Mouse (Mus musculus) midbrain, postnatal 0 days (tissue): ENCODE measurements around the gene Ints7. TPM values are rescaled to one million over a fixed set of nuclear protein-coding genes. Genes with fewer than 3 reads are reported as not detected.

Experiments
- ATAC-seq: fragments of 200-750 bp; cut with Nextera tagmentation; 2 replicates; pipeline ENCODE4 v1.8.0; 2017; ENCODE audit warnings: moderate number of reproducible peaks, mild to moderate bottlenecking, moderate TSS enrichment, moderate library complexity; ENCODE audit not compliant: low FRiP score
- DNase-seq: peaks from one replicate; pipeline ENCODE4 v3.0.0-alpha.2; 2015; ENCODE audit warnings: low spot score
- H3K27ac ChIP-seq: fragments of 300-500 bp; sonication (generic); 2 replicates; pipeline ENCODE4 v1.5.1; 2014; ENCODE audit warnings: low read depth, mild to moderate bottlenecking, low read length, mixed read lengths
- H3K27me3 ChIP-seq: fragments of 300-500 bp; sonication (generic); 2 replicates; pipeline ENCODE4 v1.6.1; 2014; ENCODE audit warnings: low read length, control low read depth, mixed read lengths; ENCODE audit not compliant: insufficient read depth
- H3K36me3 ChIP-seq: fragments of 300-500 bp; sonication (generic); 2 replicates; pipeline ENCODE4 v1.6.1; 2014; ENCODE audit warnings: low read length, control low read depth, mixed read lengths; ENCODE audit not compliant: insufficient read depth
- H3K4me1 ChIP-seq: fragments of 300-500 bp; sonication (generic); 2 replicates; pipeline ENCODE4 v1.6.1; 2014; ENCODE audit warnings: mild to moderate bottlenecking, control low read depth, antibody characterized with exemption, low read length, mixed read lengths; ENCODE audit not compliant: insufficient read depth
- H3K4me2 ChIP-seq: fragments of 300-500 bp; sonication (generic); 2 replicates; pipeline ENCODE4 v1.6.1; 2014; ENCODE audit warnings: low read depth, mild to moderate bottlenecking, low read length, mixed read lengths; ENCODE audit not compliant: poor library complexity, severe bottlenecking
- H3K4me3 ChIP-seq: fragments of 300-500 bp; sonication (generic); 2 replicates; pipeline ENCODE4 v1.5.1; 2014; ENCODE audit warnings: low read depth, mild to moderate bottlenecking, low read length, moderate library complexity
- H3K9ac ChIP-seq: fragments of 300-500 bp; sonication (generic); replicated peaks from 2 replicates; pipeline ENCODE4 v1.6.1; 2014; ENCODE audit warnings: mild to moderate bottlenecking, low read length, moderate library complexity, mixed read lengths; ENCODE audit not compliant: poor library complexity, severe bottlenecking
- H3K9me3 ChIP-seq: fragments of 300-500 bp; sonication (generic); 2 replicates; pipeline ENCODE4 v1.6.1; 2016; ENCODE audit warnings: low read length, control low read depth
- CTCF ChIP-seq: IDR thresholded peaks from 2 replicates; pipeline ENCODE4 v1.5.1; 2016; ENCODE audit warnings: antibody characterized with exemption, mild to moderate bottlenecking
- WGBS: fragments of 180-500 bp; shearing (Covaris S2); extraction: QIAGEN DNeasy Blood & Tissue Kit; methylation state at CpG from one replicate; pipeline ENCODE4 v1.1.7; 2014; 5-methylcytosine and 5-hydroxymethylcytosine counted together
- polyA plus RNA-seq: library from polyadenylated mRNA; unstranded; fragments of >200 nt; fragmentation: Nextera tagmentation; extraction: Ambion mirVana; gene quantifications from 2 replicates; pipeline ENCODE4 v1.2.1, GENCODE M21; 2015
- total RNA-seq: library from RNA; depleted of rRNA; stranded (reverse); fragments of >200 nt; gene quantifications from 2 replicates; pipeline ENCODE4 v1.2.3, GENCODE M21; 2014

Ints7 gene
- total and polyA plus RNA-seq, 2 experiments from 2014 or later, result 27.0 to 33.1 TPM

- no peaks in the 10 kb centered on the region for H3K27me3 ChIP-seq
- peak; percentile 11; the same call in 1 of the 2 replicates for ATAC-seq
- peak overlapping the region; percentile 97 for H3K4me2 ChIP-seq
- H3K9me3 ChIP-seq, result no peaks in the 10 kb centered on the region
- 0% methylated on average over 51 of the region's 52 CpGs for WGBS
- DNase-seq, result peak; percentile 68
- 0 out of 2 replicates have a peak overlapping the region, but pooled peaks have one; percentile 33 for H3K9ac ChIP-seq
- TF ChIP-seq CTCF, result no peak
- peaks cover 11% of the 10 kb centered on the region for H3K4me1 ChIP-seq
- no peaks in the 10 kb centered on the region for H3K36me3 ChIP-seq
- H3K4me3 ChIP-seq, result peak overlapping the region; percentile 79
- H3K27ac ChIP-seq, result no peak overlapping the region
Observed at GRCm38 (mm10) chr1:191574871-191575457, 472 bp upstream of the Ints7 start.

GRCm38 (mm10) chr1:191579524-191579923 is 4.1 kb downstream of the Ints7 start:
- 92% methylated on average over 3 of the region's 3 CpGs for WGBS
- Histone ChIP-seq H3K9me3 (no peaks in the 10 kb centered on the region), H3K36me3 (peaks cover 12% of the 10 kb centered on the region; the same call in 1 of the 2 replicates), H3K4me1 (peaks cover 11% of the 10 kb centered on the region), H3K27me3 (no peaks in the 10 kb centered on the region), H3K9ac (no peak overlapping the region), H3K4me2 (no peak overlapping the region), H3K4me3 (no peak overlapping the region), H3K27ac (no peak overlapping the region)
- ATAC-seq (no peak), DNase-seq (no peak)
- TF ChIP-seq CTCF, result no peak

GRCm38 (mm10) chr1:191581641-191582040 is 6.2 kb downstream of the Ints7 start:
- WGBS, result 97% methylated on average over 4 of the region's 4 CpGs
- ATAC-seq, result no peak

GRCm38 (mm10) chr1:191583836-191584235 is 8.4 kb downstream of the Ints7 start:
- H3K27ac ChIP-seq, result no peak overlapping the region
- H3K27me3 ChIP-seq, result no peaks in the 10 kb centered on the region
- WGBS, result 98% methylated on average over 4 of the region's 4 CpGs
- DNase-seq, result no peak
- no peak overlapping the region for H3K4me2 ChIP-seq
- no peaks in the 10 kb centered on the region for H3K4me1 ChIP-seq
- no peaks in the 10 kb centered on the region for H3K9me3 ChIP-seq
- H3K9ac ChIP-seq, result no peak overlapping the region
- no peak for ATAC-seq
- TF ChIP-seq CTCF, result no peak
- no peak overlapping the region for H3K4me3 ChIP-seq
- H3K36me3 ChIP-seq, result peaks cover 28% of the 10 kb centered on the region; the same call in 1 of the 2 replicates

More at GRCm38 (mm10) chr1:191581641-191582040, 6.2 kb downstream of the Ints7 start:
- TF ChIP-seq CTCF, result no peak
- H3K27ac ChIP-seq, result no peak overlapping the region
- no peak overlapping the region for H3K4me2 ChIP-seq
- H3K9ac ChIP-seq, result no peak overlapping the region
- no peaks in the 10 kb centered on the region for H3K9me3 ChIP-seq
- no peak overlapping the region for H3K4me3 ChIP-seq
- H3K4me1 ChIP-seq, result peaks cover 8% of the 10 kb centered on the region
- peaks cover 14% of the 10 kb centered on the region; the same call in 1 of the 2 replicates for H3K36me3 ChIP-seq
- no peaks in the 10 kb centered on the region for H3K27me3 ChIP-seq
- no peak for DNase-seq

- peaks cover 28% of the 10 kb centered on the region; the same call in 1 of the 2 replicates for H3K36me3 ChIP-seq
- peak; percentile 61 for TF ChIP-seq CTCF
- no peaks in the 10 kb centered on the region for H3K9me3 ChIP-seq
- H3K9ac ChIP-seq, result no peak overlapping the region
- H3K4me3 ChIP-seq, result no peak overlapping the region
- H3K27ac ChIP-seq, result no peak overlapping the region
- no peak for ATAC-seq
- H3K4me1 ChIP-seq, result no peaks in the 10 kb centered on the region
- no peak for DNase-seq
- no peaks in the 10 kb centered on the region for H3K27me3 ChIP-seq
- H3K4me2 ChIP-seq, result no peak overlapping the region
- WGBS, result 92% methylated on average over 4 of the region's 4 CpGs
Observed at GRCm38 (mm10) chr1:191584483-191584882, 9.0 kb downstream of the Ints7 start.

- WGBS, result 82% methylated on average over 2 of the region's 2 CpGs
- DNase-seq (peak; percentile 12), ATAC-seq (no peak)
- H3K36me3 ChIP-seq, result peaks cover 28% of the 10 kb centered on the region; the same call in 1 of the 2 replicates
- no peak overlapping the region for H3K4me3 ChIP-seq
- H3K4me1 ChIP-seq, result no peaks in the 10 kb centered on the region
- H3K27ac ChIP-seq, result no peak overlapping the region
- peak; percentile 32; the same call in 1 of the 2 replicates for TF ChIP-seq CTCF
- H3K27me3 ChIP-seq, result no peaks in the 10 kb centered on the region
- H3K9me3 ChIP-seq, result no peaks in the 10 kb centered on the region
- H3K9ac ChIP-seq, result no peak overlapping the region
- H3K4me2 ChIP-seq, result no peak overlapping the region
Observed at GRCm38 (mm10) chr1:191585704-191586103, 10.3 kb downstream of the Ints7 start.
